Mouse (Mus musculus): ENCODE results near the gene Myb.

Gene Myb

DNA sequence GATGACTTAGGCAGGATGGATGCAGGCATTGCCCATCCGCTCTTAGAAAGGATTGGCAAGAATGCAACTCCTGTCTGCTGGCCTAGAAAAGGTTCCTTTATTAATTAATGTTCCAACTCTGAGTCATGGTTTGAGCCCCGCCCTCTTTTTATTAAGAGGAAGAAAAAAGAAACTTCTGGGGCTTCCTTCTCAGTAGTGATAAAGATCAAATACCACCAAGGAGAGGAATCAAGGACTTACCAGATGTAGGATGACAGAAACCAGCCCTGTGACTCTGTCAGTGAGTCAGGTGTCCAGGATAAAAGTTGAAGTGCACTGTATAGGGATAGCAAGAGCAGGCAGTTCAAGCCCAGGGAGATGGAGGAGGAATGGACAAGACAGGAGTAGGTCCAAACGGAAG is 42.4 kb downstream of the Myb start:
- no peak for DNase-seq

GRCm38 (mm10) chr10:21114459-21114858 is 46.3 kb downstream of the Myb start:
- DNase-seq = no peak

GRCm38 (mm10) chr10:21112689-21113088 is 48.1 kb downstream of the Myb start:
- DNase-seq = no peak

DNA sequence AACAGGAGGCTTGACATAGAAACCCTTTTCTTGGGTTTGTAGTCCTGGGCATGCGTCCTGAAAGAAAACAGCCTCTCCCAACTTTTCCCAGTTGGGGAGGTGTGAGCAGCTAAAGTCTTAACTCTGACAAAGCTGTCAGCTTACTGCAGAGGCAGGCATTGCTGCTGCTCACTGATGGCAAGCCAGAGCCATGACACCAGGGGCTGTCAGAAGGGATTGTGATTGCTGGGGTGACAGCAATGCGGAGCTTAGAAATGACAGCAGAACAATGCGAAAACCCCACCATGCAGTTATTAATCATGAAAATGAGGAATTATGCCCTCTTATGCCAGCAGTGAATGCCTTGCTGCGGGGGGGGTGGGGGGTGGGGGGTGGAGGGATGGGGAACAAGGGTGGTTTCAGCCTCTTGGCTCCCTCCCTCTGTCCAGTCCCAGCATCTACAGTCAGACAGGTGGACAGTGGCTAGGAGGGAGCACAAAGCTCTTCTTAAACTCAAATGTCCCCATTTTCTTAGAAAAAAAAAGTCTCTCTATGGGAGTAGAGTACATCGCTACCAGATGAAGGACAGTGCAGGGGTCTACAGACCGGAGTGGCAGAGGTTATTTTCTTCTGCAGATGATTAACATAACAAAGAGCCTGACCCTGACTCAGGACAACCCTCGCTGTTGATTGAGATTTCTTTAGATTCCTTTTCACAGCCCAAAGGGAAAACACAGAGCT is 51.3 kb downstream of the Myb start:
- DNase-seq = no peak

DNA sequence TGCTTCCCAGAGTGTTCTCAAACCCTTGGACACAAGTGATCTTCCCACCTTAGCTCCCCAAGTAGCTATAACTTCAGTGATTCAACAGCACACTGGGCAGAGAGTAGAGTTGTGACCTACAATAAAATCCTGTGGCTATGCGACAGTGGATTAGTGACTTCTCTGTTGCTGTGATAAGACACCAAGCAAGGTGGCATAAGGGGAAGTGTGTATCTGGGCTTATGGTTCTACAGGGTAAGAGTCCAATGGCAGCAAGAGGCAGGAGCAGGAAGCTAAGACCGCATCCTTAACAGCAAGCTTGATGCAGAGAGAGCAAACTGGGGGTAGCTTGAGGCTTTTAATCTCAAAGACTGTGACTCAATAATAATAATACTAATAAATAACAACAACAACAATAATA is 52.0 kb downstream of the Myb start:
- no peak for DNase-seq

DNA sequence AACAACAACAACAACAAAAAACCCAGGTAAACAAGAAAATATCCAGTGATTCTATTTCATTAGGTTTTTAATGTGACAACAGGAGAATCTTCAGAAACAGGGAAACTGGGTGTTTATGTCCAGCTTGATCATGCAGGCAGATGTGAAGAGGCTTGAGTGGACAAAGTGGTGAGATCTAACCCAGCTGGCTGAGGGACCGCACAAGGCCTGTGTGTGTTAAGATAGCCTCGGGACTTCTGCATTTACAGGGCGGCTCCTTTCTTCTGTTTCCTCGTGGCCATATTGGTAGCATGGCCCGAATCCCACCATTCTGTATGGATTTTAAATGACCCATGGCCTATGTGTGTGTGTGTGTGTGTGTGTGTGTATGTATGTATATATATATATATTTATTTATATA is 52.6 kb downstream of the Myb start:
- no peak for DNase-seq

DNA sequence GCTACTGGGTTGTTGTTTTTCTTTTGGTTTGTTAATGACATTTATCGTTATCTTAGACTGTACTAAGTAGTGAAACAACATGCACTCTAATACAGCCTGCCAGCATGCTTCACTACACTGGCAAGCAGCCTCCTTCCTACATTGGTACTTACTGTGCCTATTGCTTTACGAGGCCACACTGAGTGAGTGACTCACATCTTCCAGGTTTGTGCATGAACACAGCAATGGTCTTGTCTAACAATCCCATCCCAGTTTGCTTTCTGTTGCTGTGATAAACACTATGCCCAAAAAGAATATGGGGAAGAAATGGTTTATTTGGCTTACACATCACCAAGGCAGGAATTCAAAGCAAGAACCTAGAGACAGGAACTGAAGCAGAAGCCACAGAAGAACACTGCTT is 55.6 kb downstream of the Myb start:
- no peak for DNase-seq

DNA sequence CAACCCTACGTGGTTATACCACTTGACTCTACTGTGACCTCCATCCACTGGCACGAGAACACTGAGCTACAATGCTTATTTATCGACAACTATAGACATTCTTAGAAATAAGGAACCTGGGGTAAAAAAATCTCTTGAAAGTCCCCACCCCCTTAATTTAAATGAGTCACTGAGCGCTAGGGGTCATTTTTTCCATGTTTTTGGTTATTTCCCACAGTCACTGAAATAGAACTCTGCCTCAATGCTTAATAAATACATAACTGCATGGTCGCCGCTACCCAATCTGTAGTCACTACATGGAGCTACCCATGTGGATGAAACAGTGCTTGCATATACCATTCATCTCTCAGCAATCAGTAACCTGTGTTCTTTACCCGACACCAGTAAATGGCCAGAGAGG is 58.1 kb downstream of the Myb start:
- no peak for DNase-seq

DNA sequence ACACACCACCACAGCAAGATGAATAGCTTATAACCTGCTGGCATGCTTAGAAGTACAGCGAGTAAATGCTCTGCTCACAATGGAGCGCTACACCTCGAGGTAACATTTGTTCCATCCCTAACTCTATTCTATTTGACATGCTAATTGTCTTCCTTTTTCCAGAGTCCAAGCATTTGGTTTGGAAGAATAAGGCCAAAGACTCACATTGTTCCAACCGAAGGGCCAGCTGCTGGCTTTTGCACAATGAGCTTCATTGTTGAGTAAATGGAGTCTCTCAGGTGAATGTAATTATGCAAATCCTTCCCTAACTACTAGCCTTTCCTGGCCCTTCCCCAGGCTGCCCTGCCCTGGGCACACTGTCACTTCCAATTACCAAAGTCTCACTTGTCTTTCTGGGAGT is 58.8 kb downstream of the Myb start:
- no peak for DNase-seq

- DNase-seq = no peak
These were observed 60.0 kb downstream of the Myb start for GRCm38 (mm10) chr10:21100646-21101249.

DNA sequence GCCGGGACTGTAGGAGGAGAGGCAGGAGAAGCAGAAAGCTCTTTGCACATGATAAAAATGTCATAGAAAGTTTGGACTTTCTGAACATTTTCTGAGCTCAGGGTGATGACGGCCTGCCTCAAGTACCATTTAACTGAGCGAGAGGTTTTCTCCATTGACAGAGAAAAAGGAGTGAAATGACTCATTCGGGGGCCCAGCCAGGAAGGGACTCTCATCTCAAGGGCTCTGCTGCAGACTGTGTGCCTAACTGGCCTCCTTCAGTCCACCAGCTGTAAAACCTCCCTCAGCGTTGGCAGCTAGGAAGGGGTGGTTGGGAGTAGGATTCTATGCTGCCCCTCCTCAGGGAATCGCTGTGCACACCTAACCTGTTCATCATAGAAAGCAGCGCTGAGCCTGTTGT is 61.3 kb downstream of the Myb start:
- no peak for DNase-seq

GRCm38 (mm10) chr10:21095541-21095940 is 65.2 kb downstream of the Myb start:
- no peak for DNase-seq

DNA sequence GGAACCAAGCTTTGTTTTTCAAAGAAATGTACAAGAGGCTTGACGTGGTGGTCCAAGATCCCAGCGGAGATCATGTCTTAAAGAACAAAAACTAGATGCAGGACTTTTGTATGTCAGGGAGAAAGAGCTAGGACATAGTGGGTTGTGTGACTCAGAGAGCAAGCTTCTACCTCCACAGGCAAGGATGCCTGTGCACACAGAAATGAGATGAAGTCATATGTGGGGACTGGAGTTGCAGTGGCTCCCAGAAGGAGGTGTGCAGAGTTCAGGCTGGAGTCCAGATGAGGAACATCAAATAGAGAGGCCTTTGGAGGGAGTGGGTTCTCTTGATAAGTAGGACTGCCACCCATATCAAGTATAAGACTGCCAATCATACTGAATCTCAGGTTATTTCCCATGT is 65.9 kb downstream of the Myb start:
- DNase-seq = no peak

DNA sequence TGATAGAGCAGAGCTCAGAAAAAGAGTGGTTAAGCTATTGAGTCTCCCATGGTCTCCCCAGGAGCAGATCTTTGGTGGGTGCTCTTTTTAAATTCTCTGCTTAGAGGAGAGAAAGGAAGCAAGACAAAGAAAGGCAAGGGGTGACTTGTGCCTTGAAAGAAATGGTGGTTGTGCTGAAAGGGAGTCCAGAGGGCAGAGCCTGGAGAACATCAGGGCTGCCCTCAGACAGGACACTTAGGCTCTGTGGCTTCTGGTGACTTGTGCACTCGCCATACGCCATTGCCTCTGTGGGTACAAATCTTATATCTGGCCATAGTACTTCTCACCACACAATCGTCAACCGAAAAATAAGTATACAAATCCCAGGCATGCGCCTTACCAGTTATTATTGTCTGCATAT is 67.5 kb downstream of the Myb start:
- no peak for DNase-seq

- DNase-seq = no peak
These were observed 68.1 kb downstream of the Myb start for GRCm38 (mm10) chr10:21092501-21093270.

DNA sequence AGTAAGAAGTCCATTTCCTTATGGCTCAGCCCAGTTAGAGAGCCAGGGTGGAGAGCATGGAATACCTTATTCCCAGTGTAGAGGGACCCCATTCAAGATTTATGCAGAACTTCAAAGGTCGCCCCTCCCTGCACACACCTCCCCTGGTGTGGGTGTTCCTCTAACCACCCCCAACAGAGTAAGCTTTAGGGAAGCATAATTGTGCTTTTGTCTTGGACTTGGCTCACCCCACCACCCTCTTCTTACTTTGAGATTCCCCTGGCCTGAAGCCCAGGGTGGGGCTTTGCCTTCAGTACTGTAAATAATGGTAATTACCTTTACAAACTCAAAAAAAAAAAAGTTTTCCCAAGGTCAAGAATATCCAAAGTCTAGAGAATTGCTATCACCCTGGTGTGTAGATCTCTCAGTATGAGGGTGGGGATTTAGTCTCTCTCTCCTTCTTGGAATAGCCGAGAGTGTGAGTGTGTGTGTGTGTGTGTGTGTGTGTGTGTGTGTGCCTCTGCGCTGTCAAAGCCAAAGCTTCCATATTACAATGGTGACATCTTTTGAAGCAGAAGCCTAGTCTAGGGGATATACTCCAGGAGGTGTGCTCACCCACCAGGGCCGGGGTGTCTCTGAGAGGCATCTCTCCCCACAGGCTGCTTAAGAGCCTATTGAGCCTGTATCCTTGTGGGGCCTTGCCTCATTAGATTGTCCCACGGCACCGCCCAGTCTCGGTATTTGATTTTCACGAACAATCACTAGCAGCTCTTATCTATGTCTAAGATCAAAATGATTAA is 69.7 kb downstream of the Myb start:
- DNase-seq = no peak

DNA sequence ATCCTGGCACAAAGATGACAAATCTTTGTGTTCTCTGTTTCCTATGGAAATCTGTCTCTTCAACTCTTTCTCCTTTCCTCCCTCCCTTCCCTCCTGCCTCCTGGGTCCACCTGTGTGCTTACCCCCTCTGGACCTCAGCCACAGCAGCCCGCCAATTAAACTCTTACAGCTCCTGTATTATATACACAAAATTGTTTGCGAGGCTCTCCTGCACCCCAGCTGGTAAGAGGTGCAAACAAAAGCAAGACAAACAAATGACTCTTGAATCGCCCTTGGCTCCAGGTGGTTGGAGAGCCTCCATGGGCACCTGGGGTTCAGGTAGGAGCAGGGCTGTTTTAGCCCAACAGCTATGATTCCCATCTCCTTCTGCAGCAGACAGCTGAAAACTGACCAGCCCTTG is 71.2 kb downstream of the Myb start:
- no peak for DNase-seq

DNA sequence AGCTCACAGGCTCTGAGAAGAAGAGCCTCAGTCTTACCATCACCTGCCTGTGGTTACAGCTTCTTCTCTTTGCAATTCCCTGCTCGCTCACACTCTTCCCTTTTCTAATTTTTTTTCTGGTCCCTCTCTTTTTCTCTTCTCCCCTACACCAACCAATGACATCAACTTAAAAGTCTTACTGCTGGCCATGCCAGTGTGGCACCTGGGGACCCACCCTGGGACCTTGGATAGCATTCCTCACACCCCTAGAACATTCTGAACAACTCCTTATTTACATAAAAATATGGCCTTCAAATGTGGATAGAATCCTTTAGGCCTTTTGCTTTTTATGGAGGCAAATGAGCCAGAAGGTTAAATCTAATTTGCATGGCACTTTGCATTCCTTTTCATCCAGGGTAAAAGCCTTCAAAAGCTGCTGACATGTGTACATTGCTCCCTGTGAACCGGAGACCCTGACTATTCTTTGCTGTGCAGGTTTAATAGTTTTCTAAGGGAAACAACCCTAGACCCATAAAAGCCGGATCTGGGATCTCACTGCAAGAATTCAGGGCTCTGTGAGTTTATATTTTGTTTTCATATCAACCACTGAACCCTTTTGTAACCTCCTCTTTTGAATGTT is 73.1 kb downstream of the Myb start:
- DNase-seq = no peak

GRCm38 (mm10) chr10:21085044-21085443 is 75.7 kb downstream of the Myb start:
- no peak for DNase-seq

DNA sequence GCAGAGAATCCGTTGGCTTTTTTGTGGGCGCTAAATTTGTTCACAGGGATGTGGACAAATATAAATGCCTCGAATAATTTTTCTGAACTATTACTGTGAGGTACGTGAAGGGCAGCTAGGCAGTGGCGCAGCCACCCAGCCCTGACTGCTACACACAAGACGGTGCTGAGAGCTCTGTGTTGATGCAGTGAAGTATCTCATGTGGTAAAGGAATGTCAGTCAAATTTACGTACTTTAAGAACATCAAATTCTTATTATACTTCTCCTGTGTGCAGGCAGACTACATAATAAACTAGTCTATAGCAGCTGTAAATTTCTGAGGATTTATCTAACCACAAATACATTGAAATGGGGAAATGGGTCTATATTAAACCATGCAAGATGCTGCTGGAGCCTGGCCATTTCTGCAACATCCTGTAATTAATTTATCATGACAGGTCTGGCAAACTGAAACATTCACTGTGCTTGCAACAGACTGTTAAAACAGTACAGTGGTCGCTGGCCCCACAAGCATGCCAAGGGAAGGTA is 77.3 kb downstream of the Myb start:
- DNase-seq = no peak

GRCm38 (mm10) chr10:21082447-21082846 is 78.3 kb downstream of the Myb start:
- DNase-seq = no peak

- no peak for DNase-seq
These were observed 83.5 kb downstream of the Myb start for GRCm38 (mm10) chr10:21077151-21077719.

Measured in kidney, postnatal 14 days (tissue).